Mouse (Mus musculus) embryo, embryonic 11 days (tissue): ENCODE measurements around the gene Trak1.
A peak's percentile ranks its signal among the peaks of the same experiment; 100 is the strongest.

Experiments used
- DNase-seq: peaks from one replicate; pipeline ENCODE4 v3.0.0-alpha.2; 2015

Trak1 gene

DNA sequence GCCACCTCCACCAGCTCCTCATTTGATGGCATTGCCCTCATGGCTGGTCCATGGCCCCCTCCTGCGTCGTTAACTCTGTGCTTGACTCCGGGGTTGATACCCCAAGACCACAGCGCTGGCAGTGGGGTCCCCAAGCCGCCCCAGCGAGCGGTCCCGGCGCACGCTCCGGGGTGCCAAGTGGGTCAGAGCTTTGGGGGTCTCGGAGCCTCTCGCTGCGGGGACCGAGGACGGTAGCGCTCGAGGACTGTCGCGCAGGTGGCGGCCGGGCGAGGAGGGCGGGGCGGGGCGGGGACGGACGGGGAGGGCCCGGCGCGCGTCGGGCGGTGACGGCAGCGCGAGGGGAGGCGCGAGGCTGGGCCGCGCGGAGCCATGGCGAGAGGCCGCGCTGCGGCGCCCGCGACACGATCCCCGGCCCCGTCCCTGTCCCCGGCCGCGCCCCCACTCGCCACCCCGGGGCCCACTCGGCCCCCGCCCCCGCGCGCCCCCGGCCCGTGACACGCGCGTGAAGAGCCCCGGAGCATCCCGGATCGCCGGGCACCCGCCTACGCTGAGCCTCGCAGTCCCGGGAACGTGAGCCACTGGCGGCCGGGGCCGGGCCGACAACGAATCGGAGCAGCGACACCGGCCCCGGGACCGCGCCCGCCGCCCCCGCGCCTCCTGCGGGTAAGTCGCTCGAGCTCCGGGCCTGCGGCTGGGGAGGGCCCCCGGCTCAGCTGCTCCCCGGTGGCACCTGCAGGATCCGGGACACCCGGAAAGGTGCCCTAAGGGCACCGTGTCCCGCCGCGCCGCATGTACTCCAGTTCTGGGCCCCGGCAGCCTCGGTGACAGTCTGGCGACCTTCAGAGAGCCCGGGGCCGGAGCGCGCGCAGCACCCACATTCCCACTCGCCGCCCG, at the start of gene Trak1:
Trak1 (plus strand) TSS at position 332 of the 894 bp plus-strand sequence.
- DNase-seq, result peak; percentile 83

DNA sequence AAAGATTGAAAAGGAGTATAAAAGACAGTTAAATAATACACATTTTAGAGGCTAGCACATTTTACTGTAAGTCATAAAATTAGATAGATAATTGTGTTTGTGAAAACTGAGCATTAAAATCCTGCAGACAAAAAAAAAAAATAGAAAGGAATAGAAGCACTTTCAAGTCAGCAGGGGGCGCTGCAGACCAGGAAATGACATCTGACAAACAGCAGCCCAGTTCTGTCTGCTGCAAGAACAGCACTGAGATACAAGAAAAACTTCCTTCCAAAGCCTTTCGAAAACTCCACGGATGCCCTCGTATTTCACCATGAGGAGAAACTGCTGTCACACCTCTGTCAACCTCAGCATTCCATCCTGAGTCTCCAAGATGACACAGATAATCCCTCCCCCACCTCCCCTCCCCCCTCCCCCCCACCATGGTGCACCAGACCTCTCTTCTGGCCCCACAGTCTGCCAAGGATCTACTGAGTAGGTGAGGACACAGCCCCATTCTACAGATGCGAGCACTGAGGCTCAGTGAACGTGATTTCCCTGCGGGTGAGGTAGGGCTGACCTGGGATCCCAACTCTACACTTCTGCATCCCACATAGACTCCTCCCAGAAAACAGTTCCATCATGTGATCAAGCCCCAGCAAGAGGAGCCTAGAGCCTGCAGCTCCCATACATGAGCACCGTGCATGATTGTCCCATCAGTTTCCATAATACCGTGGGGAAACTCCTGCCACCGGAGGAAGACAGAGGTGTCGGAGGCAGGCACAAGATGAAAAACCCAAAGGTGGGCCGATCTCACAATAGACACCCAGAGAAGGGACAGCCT, 49.1 kb upstream of the Trak1 start:
- DNase-seq, result peak; percentile 85

DNA sequence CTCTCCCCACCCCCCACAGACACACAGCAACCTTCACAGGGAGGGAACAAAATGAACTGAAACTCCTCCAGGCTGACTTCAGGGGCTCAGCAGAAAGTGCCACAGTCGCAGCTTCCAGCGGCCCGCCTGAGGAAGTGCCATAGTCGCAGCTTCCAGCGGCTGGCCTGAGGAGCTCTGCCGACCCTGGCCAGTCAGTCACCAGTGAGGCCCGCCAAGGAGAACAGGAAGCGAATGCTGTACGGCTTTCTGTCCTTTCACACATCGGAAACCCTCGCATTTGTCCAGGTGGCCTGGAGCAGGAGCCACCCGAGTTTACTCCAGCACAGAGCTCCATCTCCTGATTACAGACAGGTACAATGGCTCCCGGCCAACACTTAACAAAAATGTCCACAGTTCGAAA, 47.5 kb upstream of the Trak1 start:
- DNase-seq, result no peak

DNA sequence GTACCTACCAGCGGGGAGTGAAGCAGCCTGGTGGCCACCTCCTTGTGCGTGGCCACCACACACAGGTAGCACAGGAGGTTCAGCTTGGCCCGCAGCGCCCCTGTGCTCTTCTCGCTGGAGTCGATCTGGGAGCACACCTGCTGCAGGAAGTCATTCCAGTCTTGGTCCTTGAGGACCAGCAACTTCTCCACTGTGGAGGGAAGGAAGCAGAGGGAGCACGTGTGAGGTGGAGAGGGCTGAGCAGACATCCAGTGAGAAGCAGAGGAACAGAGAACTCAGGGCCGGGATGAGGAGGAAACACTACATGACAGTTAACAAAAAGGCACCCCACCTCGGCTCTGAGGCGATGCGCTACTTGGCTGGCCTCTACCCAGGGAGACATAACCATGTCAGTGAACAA, 46.4 kb upstream of the Trak1 start:
- DNase-seq, result no peak

DNA sequence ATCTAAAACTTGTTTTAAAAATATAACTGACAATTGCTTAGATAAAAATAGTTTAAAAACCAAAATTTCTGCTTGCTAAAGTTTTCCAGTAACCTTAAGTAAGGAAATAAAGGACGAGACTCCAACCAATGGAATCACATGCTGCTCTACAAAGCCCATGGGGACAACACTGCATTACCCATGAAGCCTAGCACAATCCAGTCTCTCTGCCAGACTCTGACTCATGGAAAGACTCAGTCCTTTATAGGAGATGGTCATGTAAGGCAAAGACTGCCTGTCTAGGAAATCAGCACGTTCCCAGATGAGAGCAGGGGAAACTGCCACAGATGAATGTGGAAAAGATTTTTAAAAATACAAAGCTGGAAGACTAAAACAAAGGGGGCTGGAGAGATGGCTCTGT, 43.3 kb upstream of the Trak1 start:
- no peak for DNase-seq

DNA sequence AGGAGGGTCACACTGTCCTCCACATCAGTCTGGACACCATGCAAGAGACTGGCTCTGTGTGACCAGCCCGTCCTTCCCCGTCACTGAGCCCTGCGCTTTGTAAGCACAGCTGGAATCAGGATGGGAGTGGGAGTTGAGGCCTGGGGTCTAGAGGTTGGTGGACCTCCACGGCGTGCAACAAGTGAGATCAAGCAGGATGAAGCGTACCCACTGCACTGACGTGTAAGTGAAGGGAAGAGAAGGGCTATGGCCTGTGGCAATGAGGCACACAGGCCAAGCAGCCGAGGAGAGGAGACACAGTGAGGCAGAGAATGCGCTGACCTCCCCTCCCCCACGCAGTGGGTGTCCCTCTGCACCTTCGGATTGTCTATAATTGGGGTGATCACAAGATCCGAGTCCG, 42.5 kb upstream of the Trak1 start:
- no peak for DNase-seq

DNA sequence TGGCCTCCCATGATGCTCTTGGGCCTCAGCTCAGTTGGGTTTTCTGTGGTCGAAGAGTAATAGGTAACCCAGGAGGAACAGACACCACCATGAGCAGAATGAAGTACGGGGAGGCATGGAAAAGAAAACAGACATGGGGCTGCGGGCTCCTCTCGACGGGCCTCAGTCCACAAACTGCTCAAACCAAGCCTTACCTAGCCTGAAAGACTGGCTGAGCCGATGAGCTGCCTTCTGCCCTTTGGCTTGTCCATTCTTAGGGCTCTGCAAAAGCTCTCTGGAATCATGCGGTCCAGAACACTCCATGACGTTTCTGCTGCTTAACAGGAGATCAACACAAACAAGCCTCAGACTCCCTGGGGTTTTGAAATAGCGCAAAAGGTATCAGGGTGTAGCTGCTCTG, 40.2 kb upstream of the Trak1 start:
- no peak for DNase-seq

DNA sequence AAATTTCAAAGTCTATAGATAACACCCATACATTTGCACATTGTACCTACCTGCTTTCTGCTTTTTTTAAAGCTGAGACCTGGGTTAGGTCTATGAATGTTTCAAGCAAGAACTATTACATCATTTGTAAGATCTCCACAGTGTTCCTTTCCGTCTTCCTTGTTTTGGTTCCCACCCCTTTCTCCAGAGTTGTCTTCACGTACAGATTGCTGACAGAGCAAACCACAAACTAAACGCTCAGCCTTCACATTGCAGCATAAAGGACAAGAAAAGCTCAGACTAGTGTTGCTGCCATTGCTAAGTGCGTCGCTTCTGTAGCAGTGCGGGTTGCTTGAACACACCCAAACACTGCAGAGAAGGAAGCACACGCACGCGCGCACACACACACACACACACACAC, 32.0 kb upstream of the Trak1 start:
- DNase-seq, result no peak

DNA sequence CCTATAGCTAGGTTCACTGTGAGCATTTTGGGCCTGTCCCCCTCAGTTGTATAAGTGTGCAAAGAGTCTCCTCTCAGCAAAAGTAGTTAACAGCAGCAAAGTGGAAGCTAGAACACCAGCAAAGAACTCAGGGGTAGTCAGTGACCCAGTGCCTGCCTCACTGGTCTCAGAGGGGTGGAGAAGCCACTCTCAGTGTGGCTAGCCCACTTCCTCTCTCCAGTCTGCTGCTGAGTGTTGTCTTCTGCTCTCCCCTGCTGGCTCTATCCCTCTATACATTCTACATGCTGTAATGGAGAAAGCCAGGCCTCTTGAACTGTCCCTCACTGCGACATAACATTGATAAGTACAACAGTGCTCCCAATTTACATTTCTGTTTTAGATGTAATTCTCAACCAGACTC, 26.2 kb upstream of the Trak1 start:
- no peak for DNase-seq

DNA sequence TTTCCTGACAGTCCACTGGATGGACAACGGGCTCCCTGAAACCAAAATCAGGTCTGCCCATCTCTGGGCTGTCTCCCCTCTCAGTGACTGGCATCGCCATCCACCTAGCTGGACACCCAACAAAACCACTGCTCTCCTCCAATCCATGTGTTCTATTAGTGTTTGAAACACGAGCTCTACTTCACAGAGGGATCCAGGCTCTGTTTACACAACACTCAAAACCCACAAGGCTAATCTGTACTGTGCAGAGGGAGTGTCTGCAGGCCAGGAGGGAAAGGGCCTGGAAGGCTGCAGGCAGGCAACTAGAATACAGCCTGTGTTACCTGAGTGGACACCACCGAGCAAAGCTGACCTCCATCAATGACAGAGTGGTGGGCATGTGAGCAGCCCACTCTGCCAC, 25.7 kb upstream of the Trak1 start:
- no peak for DNase-seq

DNA sequence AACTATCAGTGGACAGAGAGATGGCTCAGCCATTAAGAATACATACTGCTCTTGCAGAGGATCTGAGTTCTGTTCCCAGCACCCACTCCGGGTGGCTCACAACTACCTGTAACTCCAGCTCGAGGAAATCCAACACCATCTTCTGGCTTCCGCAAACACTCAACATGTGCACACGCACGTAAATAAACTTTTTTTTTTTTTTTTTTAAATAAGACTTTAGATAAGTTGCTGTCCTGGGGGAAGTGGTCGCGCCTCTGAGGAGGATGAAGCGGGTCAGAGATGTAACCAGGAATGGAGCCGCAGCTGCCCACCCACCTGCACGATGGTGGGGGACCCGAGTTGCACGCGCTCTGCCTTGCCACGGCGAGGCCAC, 20.6 kb upstream of the Trak1 start:
- no peak for DNase-seq

DNA sequence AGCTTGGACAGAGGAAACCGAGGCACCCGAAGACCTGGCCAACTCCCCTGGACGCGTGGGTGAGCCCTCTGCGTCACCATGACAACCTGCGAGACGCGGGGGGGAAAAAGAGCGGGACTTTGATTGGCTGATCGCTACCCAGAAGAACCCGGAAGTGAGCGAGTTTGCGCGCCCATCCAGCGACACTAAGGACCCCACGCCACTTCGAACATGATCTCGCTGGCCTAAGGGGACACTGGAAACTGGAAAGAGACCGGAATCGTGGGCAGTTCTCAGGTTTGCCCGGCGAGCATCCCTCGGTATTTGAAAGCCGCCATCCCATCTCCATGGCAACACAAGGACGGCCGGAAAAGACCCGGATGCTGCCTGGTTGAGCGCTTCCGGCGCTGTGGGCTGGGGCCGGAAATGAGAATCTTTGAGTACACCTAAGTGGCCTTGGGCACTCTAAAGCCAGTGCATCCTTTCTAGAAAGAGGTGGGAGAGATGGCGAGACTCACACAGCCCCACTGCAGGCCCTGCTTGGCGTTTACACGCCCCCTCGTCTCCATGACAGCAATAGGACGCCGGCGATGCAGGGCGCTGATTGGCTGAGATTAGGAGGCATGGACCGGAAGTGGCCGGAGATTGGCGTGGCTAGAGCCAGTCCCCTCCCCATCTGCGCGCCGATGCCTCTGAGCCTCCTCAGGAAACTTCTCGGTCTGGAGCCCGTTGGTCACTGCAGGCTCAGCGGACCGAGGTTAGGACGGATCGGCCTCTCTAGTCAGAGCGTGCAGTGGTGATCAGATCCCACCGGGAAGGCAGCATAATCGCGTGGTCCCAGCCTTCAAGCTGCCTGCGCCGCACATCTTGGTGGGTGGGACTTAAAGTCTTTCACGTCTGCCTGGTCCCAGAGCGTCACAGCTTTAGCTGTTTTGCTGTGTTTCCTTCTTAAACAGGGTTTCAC, 19.9 kb upstream of the Trak1 start, which contains the start of gene Ulk4:
Ulk4 (minus strand) TSS at position 80 of the 943 bp plus-strand sequence.
- peak; percentile 95 for DNase-seq

DNA sequence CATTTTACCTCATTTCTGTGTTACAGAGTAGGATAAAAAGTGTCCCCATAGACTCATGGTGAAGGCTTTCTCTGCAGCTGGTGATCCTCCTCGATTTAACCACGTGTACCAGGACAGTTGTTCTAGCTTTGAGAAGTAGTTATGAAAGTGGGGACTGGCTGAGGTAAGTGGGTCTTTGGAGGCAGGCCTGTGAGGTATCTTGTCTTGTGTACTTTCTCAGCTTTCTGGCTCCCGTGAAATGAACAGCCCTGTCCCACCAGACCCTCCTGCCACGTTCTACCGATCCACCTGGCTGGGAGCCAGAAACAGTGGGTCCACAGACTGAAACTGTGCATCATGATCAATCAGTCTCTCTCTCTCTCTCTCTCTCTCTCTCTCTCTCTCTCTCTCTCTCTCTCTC, 18.1 kb upstream of the Trak1 start:
- no peak for DNase-seq

DNA sequence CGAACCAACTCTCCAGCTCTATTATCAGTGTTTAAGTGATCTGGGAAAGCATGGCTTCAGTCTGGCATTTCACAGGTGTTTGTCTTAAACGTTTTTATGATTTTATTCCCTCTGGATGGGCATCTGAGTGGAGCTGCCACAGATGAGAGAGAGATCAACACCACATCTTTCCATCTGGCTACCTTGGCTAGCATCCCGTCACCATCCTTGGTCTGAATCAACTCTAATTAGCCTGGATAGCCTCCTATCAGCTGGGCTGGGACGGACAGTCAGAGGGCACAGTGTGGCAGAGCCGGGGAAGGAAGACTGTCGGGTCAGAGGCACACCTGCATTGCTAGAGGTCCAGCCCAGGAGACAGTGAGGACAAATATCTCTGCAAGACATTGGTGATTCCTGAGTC, 15.4 kb upstream of the Trak1 start:
- DNase-seq, result no peak

DNA sequence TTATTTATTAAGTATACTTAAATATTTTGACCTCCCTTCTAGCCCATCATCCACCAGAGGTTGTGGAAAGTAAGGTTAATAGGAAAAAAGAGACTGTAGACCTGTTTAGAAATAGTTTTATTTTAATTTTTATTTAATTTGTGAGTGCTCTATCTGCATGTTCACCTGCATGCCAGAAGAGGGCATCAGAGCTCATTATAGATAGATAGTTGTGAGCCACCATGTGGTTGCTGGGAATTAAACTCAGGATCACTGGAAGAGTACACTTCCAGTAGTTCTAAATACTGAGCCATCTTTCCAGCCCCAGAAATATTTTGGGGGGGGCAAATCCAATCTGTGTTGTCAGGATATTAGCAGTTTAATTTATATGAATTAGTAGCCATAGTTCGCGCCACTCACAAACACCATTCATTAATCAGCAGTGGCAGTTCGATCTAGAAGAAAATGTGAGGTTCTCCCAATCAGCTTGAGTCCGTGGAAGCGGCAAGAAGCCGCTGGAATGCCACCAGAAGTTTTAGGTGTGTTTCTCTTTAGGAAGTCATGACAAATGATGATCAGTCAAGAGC, 13.6 kb upstream of the Trak1 start:
- DNase-seq, result no peak

DNA sequence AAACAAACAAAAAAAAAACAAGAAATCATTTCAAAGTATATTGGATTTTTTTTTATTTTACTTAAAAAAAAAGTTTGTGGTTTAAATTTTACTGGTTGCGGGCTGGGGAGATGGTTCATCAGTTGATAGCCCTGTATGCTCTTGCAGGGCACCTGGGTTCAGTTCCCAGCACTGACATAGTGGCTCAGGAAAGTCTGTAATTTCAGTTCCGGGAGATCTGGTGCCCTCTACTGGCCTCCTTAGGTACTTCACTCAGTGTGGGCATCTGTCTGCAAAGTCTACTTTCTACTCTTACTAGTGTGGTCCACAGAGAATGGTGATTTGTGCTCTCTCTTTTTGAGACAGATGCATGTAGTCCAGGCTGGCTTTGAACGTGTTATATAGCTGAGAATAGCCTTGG, 12.9 kb upstream of the Trak1 start:
- DNase-seq, result no peak

DNA sequence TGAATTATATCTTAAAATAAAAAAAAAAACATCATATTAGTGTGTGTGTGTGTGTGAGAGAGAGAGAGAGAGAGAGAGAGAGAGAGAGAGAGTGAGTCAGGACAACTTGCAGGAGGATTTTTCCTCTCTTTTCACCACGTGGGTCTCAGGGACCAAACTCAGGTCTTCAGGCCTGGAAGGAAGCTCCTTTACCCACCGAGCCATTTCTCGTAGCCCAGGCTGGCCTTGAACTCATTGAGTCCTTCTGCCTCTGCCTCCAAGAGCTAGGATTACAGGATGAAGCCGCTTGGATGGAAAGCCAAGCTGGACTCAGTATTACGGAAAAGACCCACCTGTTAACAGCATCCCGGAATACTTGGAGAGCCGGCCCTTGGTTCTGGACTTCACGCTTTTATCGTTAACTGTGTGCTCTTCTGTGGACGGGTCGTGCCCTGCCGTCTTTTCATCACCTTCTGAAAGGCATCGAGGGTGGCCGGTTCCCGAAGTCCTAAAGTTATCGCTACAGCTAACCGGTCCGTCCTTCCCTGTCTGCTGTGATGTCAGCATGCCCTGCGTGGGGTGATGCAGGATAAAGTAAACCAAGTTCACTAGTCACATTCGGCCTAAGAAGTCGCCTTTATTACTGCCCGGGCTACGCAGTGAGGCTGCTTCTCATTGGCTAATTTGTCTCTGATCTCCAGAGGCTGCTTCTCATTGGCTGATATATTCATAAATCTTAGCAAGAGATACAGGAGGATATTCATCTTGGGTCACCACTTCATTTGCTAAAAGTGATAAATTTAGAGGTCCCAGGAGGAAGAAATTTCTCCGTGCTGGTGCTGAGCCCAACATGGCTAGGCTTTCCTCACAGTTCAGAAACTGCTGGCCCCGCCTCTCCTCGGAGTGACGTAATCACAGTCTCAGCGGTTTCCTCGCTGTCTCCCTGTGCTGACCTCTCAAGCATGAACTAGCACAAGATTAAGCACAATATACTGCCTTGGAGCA, 11.7 kb upstream of the Trak1 start:
- peak; percentile 82 for DNase-seq

DNA sequence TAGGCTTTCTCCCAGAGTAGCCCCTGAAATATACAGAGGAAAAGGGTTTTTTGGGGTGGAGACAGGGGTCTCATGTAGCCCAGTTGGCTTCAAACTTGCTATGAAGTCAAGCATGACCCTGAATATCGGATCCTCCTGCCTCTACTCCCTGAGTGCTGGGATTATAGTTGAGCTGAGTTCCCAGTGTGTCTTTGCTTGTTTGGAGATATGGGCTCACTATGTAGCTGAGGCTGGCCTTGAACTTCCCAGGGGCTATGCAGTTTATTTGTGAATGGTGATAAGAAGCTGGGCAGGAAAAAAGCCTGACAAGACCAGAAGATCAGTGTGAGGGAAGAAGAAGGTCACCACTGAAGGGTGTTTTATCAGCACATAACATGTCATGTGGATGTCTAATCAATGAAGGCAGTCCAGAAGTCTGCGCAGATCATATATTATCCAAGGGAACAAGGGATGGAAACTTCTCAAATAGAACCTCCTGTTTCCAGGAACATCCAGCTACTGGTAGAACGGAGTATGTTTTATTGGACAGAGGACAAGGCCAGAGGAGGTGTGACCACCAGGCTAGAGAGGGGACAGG, 10.9 kb upstream of the Trak1 start:
- no peak for DNase-seq

DNA sequence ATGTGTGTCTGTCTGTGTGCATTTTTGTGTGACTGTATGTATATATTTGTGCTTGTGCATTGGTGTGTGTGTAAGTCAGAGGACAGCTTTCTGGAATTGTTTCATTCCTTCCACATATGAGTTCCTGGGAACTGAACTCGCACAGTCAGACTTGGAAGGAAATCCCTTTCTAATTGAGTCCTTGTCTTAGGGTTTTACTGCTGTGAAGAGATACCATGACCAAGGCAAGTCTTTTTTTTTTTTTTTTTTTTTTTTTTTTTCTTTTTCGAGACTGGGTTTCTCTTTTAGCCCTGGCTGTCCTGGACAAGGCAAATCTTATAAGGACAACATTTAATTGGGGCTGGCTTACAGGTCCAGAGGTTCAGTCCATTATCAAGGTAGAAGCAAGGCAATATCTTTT, 6.0 kb upstream of the Trak1 start:
- no peak for DNase-seq

DNA sequence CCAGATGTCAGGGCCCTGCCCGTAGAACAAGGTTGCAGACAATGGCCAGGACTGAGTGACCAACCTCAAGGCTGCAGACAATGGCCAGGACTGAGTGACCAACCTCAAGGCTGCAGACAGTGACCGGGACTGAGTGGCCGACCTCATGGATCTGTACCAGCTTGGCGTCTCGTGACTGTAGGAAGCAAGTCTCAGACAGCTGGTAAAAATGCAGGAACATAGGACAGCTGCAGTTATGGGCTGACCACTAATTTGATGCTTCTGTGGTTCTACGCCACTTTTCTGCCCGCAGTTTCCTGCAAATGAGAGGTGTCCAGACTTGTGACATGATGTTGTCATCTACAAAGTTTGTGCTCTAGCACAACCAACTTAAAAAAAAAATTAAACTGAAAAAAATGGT, 4.1 kb upstream of the Trak1 start:
- no peak for DNase-seq

DNA sequence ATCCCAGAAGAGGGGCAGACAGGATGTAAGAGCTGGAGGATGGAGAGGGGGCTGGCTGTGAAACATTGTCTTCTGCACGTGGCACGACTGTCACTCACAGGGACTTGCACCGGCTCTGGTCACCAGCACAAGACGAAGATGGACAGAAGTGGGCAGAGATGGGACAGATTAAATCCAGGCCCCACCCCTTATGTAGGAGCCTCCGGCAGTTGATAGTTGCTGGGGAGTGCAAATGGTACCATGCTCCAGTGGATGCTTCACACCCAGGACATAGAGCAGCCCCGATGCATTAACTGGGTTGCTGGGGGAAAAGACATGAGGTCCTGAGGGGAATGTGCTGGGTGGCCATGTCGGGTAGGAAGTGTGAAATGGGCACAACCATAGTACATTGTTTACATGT, 2.1 kb upstream of the Trak1 start:
- DNase-seq, result no peak
